Mouse (Mus musculus) kidney, adult 9 months (tissue): ENCODE measurements around the gene Wdr49.

Source experiments
- DNase-seq: peaks from one replicate; pipeline ENCODE4 v3.0.0; 2022

Gene Wdr49

GRCm38 (mm10) chr3:75482056-75482455, at the start of gene Wdr49:
Gene Wdr49 (minus strand): TSS chr3:75482156.
- no peak for DNase-seq

GRCm38 (mm10) chr3:75531074-75531473, 49.1 kb upstream of the Wdr49 start:
- no peak for DNase-seq

- no peak for DNase-seq
These were observed 40.6 kb upstream of the Wdr49 start for GRCm38 (mm10) chr3:75522527-75522926.

GRCm38 (mm10) chr3:75521314-75521713, 39.4 kb upstream of the Wdr49 start:
- DNase-seq: no peak

GRCm38 (mm10) chr3:75517631-75518250, 35.8 kb upstream of the Wdr49 start:
- peak; percentile 58 for DNase-seq

GRCm38 (mm10) chr3:75498961-75499960, 17.3 kb upstream of the Wdr49 start:
- no peak for DNase-seq

- DNase-seq: peak; percentile 47
These were observed 11.0 kb upstream of the Wdr49 start for GRCm38 (mm10) chr3:75492913-75493312.

GRCm38 (mm10) chr3:75475106-75475505, 6.8 kb downstream of the Wdr49 start:
- DNase-seq: peak; percentile 17

GRCm38 (mm10) chr3:75474657-75475056, 7.3 kb downstream of the Wdr49 start:
- DNase-seq: peak; percentile 4

GRCm38 (mm10) chr3:75468154-75468553, 13.8 kb downstream of the Wdr49 start:
- no peak for DNase-seq

GRCm38 (mm10) chr3:75430564-75431181, 51.3 kb downstream of the Wdr49 start:
- no peak for DNase-seq

- no peak for DNase-seq
These were observed 86.0 kb downstream of the Wdr49 start for GRCm38 (mm10) chr3:75395918-75396317.

GRCm38 (mm10) chr3:75395121-75395895, 86.6 kb downstream of the Wdr49 start:
- no peak for DNase-seq

- DNase-seq: no peak
These were observed 87.5 kb downstream of the Wdr49 start for GRCm38 (mm10) chr3:75394487-75394886.

- no peak for DNase-seq
These were observed 100.2 kb downstream of the Wdr49 start for GRCm38 (mm10) chr3:75381776-75382175.

- DNase-seq: no peak
These were observed 128.0 kb downstream of the Wdr49 start for GRCm38 (mm10) chr3:75353972-75354371.

- DNase-seq: no peak
These were observed 144.8 kb downstream of the Wdr49 start for GRCm38 (mm10) chr3:75337196-75337595.

- DNase-seq: no peak
These were observed 161.0 kb downstream of the Wdr49 start for GRCm38 (mm10) chr3:75320999-75321398.

GRCm38 (mm10) chr3:75308861-75309260, 173.1 kb downstream of the Wdr49 start:
- no peak for DNase-seq

GRCm38 (mm10) chr3:75308228-75308627, 173.7 kb downstream of the Wdr49 start:
- DNase-seq: no peak

GRCm38 (mm10) chr3:75305584-75305983, 176.4 kb downstream of the Wdr49 start:
- peak; percentile 60 for DNase-seq

- DNase-seq: peak; percentile 67
These were observed 177.3 kb downstream of the Wdr49 start for GRCm38 (mm10) chr3:75304621-75305020.

GRCm38 (mm10) chr3:75301072-75301471, 180.9 kb downstream of the Wdr49 start:
- no peak for DNase-seq
